10 mouse cellular contexts compared by ENCODE assay signal in genomic region chr8:49529294-49529693, GRCm38 (mm10).
DNase-seq lines count a peak whose midpoint lies in the region; ATAC-seq and TF ChIP-seq lines count a peak whose summit lies in the region.
"Had no signal": no experiment of that assay in that cellular context is flagged by ENCODE, and none has a peak within 500 bp of the region (broad histone marks: within the 10 kb centered on the region; RNA-seq: fewer than 3 reads in every experiment).

No protein-coding gene starts in this region.

- H3K4me3 ChIP-seq in kidney, postnatal 0 days (replicated peaks; ENCODE audit: low read depth, low read length), result no peak overlapping the region
- no peak overlapping the region for H3K4me3 ChIP-seq in kidney, adult 2 months (ENCODE audit: insufficient read depth, low read depth, low read length)
- H3K4me3 ChIP-seq: erythroblast, embryonic 14.5 days; liver, embryonic 13.5 days had no signal

- H3K4me1 ChIP-seq in kidney, postnatal 0 days (replicated peaks; ENCODE audit: insufficient read depth, low read length), result no peaks in the 10 kb centered on the region
- no peaks in the 10 kb centered on the region for H3K4me1 ChIP-seq in kidney, adult 2 months (ENCODE audit: control insufficient read depth, insufficient read depth, low read length)
- H3K4me1 ChIP-seq: liver, embryonic 13.5 days had no signal

- no peak for TF ChIP-seq POLR2A in kidney, adult 2 months (IDR thresholded peaks at IDR 0.05; ENCODE audit: low read depth, low read length)

- H3K9me3 ChIP-seq in kidney, postnatal 0 days (replicated peaks; ENCODE audit: low read length), result no peaks in the 10 kb centered on the region
- H3K9me3 ChIP-seq: liver, embryonic 13.5 days had no signal

- 78% methylated on average over 4 of the region's 4 CpGs for WGBS in kidney, postnatal 0 days
- WGBS in kidney, adult 2 months, result 72% methylated on average over 4 of the region's 4 CpGs

- no peak for ATAC-seq in kidney, postnatal 0 days (replicated peaks; ENCODE audit: low FRiP score, low read depth)
- no peak for ATAC-seq in granulocyte monocyte progenitor cell, adult 5-6 weeks (replicated peaks; ENCODE audit: poor library complexity, severe bottlenecking)

- no peaks in the 10 kb centered on the region for H3K27me3 ChIP-seq in kidney, postnatal 0 days (ENCODE audit: insufficient read depth, low read length)
- no peaks in the 10 kb centered on the region for H3K27me3 ChIP-seq in kidney, adult 2 months (replicated peaks; ENCODE audit: control insufficient read depth, insufficient read depth, low read length)
- H3K27me3 ChIP-seq: liver, embryonic 13.5 days had no signal

- peak; percentile 51; the same call in 1 of the 2 replicates for TF ChIP-seq CTCF in kidney, postnatal 0 days (IDR thresholded peaks at IDR 0.05; ENCODE audit: low read depth)
- no peak; the same call in 1 of the 2 replicates for TF ChIP-seq CTCF in kidney, adult 2 months (conservative IDR thresholded peaks at IDR 0.05; ENCODE audit: insufficient read depth, insufficient read length, low read depth, low read length)

- no peaks in the 10 kb centered on the region for H3K36me3 ChIP-seq in kidney, postnatal 0 days (ENCODE audit: insufficient read depth, low read length)
- H3K36me3 ChIP-seq in kidney, adult 2 months (ENCODE audit: control insufficient read depth, insufficient read depth, low read length), result no peaks in the 10 kb centered on the region
- H3K36me3 ChIP-seq: liver, embryonic 13.5 days had no signal

- DNase-seq in adrenal gland, postnatal 25 days, result peak; percentile 2
- no peak for DNase-seq in adrenal gland, adult 8-10 months
- peak; percentile 14 for DNase-seq in kidney, postnatal 0 days (ENCODE audit: low spot score)
- no peak for DNase-seq in kidney, adult 2 months
- DNase-seq in 3134 (ENCODE audit: extremely low read depth, insufficient read length, low spot score), result peak; percentile 7
- peak; percentile 48 for DNase-seq in embryo, embryonic 10.5 days (ENCODE audit: low spot score)
- DNase-seq in left cerebral cortex, adult 9 months (ENCODE audit: low spot score in 2 of 2), result no peak
- DNase-seq: liver, embryonic 13.5 days had no signal

- no peak overlapping the region for H3K4me2 ChIP-seq in kidney, postnatal 0 days (ENCODE audit: low read length)
- H3K4me2 ChIP-seq: liver, embryonic 13.5 days had no signal

- H3K27ac ChIP-seq in kidney, postnatal 0 days, result no peak overlapping the region
- H3K27ac ChIP-seq in kidney, adult 2 months (ENCODE audit: insufficient read depth, low read depth, low read length), result no peak overlapping the region
- H3K27ac ChIP-seq: liver, embryonic 13.5 days had no signal

- no peak overlapping the region for H3K9ac ChIP-seq in kidney, postnatal 0 days (ENCODE audit: low read depth, low read length)
- H3K9ac ChIP-seq: liver, embryonic 13.5 days had no signal

Comparison
In these comparisons a context has a peak if more than half of its experiments do, and no peak if none do; other contexts are left out.
1. DNase-seq: peak in adrenal gland, postnatal 25 days (single experiment), kidney, postnatal 0 days (single experiment), 3134 (single experiment) and embryo, embryonic 10.5 days (single experiment); none in adrenal gland, adult 8-10 months (single experiment), kidney, adult 2 months (single experiment) and left cerebral cortex, adult 9 months (0 of 2).